Mouse (Mus musculus) megakaryocyte, embryonic 14.5 days (primary cell): ENCODE results near the gene Ankrd65.

ENCODE experiments used
- FLI1 ChIP-seq: IDR thresholded peaks from 2 replicates; pipeline ENCODE4 v1.6.1; 2012; ENCODE audit warnings: low read length, inconsistent platforms, mixed read lengths
- GATA1 ChIP-seq: IDR thresholded peaks from 3 replicates; pipeline ENCODE4 v1.6.1; 2012; ENCODE audit warnings: mixed read lengths, low read length, inconsistent platforms, borderline replicate concordance

- no peak for TF ChIP-seq FLI1
- TF ChIP-seq GATA1 = no peak
Observed at GRCm38 (mm10) chr4:155774280-155774754, 15.9 kb upstream of the Ankrd65 start, which contains the start of gene Vwa1.
